Mouse (Mus musculus) hindbrain, embryonic 15.5 days (tissue): ENCODE measurements around the gene Rap1gap. TPM values are rescaled to one million over a fixed set of nuclear protein-coding genes. Genes with fewer than 3 reads are reported as not detected.
A peak's percentile ranks its signal among the peaks of the same experiment; 100 is the strongest.

Source experiments
- ATAC-seq: fragments of 200-750 bp; cut with Nextera tagmentation; 2 replicates; pipeline ENCODE4 v1.8.0; 2017; ENCODE audit warnings: low read depth, moderate number of reproducible peaks, moderate TSS enrichment; ENCODE audit not compliant: low FRiP score
- H3K27ac ChIP-seq: fragments of 300-500 bp; sonication (generic); replicated peaks from 2 replicates; pipeline ENCODE4 v1.5.1; 2015; ENCODE audit warnings: mild to moderate bottlenecking, inconsistent platforms
- H3K27me3 ChIP-seq: fragments of 300-500 bp; sonication (generic); 2 replicates; pipeline ENCODE4 v1.6.1; 2015; ENCODE audit warnings: control low read depth, inconsistent platforms
- H3K36me3 ChIP-seq: fragments of 300-500 bp; sonication (generic); 2 replicates; pipeline ENCODE4 v1.6.1; 2015; ENCODE audit warnings: control low read depth, inconsistent platforms
- H3K4me1 ChIP-seq: fragments of 300-500 bp; sonication (generic); replicated peaks from 2 replicates; pipeline ENCODE4 v1.6.1; 2015; ENCODE audit warnings: control low read depth, inconsistent platforms
- H3K4me2 ChIP-seq: fragments of 300-500 bp; sonication (generic); 2 replicates; pipeline ENCODE4 v1.6.1; 2015; ENCODE audit warnings: moderate library complexity, mild to moderate bottlenecking, inconsistent platforms
- H3K4me3 ChIP-seq: fragments of 300-500 bp; sonication (generic); 2 replicates; pipeline ENCODE4 v1.5.1; 2015; ENCODE audit warnings: mild to moderate bottlenecking, inconsistent platforms
- H3K9ac ChIP-seq: fragments of 300-500 bp; sonication (generic); 2 replicates; pipeline ENCODE4 v1.6.1; 2015; ENCODE audit warnings: inconsistent platforms
- H3K9me3 ChIP-seq: fragments of 300-500 bp; sonication (generic); 2 replicates; pipeline ENCODE4 v1.6.1; 2016; ENCODE audit warnings: control low read depth, inconsistent platforms
- WGBS: fragments of 180-500 bp; shearing (Covaris S2); methylation state at CpG from one replicate; pipeline ENCODE4 v1.1.7; 2015; 5-methylcytosine and 5-hydroxymethylcytosine counted together
- polyA plus RNA-seq: library from polyadenylated mRNA; unstranded; fragments of >200 nt; fragmentation: Nextera tagmentation; extraction: Ambion mirVana; gene quantifications from 2 replicates; pipeline ENCODE4 v1.2.1, GENCODE M21; 2015

Gene Rap1gap
- polyA plus RNA-seq, 1 experiment from 2014 or later: 99.6 TPM

DNA sequence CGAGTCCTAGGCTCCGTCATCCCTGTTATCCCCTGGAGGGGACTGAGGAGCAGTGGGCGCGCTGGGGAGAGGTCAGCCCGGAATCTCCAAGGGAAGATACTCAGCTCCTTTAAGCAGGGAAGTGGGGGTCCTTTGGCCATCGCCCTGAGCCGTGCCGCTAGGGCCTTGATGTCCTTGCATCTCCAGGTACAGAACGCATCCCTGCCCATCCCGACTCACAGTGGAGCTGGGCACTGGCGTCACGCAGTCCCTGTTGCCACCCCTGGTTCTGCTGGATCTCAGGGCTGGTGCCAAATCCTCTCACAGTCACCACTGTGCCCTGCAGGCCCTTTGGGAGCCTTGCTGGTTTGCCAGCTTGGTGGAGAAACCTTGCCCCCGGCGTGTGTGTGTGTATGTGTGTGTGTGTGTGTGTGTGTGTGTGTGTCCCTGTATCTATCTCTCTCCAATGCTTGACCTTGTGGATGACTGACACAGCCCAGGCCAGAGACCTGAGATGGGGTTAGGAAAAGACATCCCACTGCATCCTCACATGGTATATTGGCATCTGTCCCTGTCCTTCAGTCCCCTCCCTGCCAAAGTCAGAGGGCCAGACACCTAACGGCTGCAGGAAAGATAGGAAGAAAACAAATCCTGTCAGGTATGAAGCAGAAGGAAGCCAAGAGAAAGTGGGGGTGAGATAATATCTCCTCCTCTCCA is 602 bp downstream of the Rap1gap start:
- peak overlapping the region; percentile 91 for H3K9ac ChIP-seq
- peak overlapping the region; percentile 69 for H3K4me2 ChIP-seq
- H3K4me1 ChIP-seq: peaks cover 62% of the 10 kb centered on the region
- H3K9me3 ChIP-seq: no peaks in the 10 kb centered on the region
- H3K27me3 ChIP-seq: no peaks in the 10 kb centered on the region
- H3K36me3 ChIP-seq: no peaks in the 10 kb centered on the region
- 8% methylated on average over 13 of the region's 15 CpGs for WGBS
- peak overlapping the region; percentile 83 for H3K4me3 ChIP-seq
- peak overlapping the region; percentile 82 for H3K27ac ChIP-seq
- peak; percentile 51 for ATAC-seq

DNA sequence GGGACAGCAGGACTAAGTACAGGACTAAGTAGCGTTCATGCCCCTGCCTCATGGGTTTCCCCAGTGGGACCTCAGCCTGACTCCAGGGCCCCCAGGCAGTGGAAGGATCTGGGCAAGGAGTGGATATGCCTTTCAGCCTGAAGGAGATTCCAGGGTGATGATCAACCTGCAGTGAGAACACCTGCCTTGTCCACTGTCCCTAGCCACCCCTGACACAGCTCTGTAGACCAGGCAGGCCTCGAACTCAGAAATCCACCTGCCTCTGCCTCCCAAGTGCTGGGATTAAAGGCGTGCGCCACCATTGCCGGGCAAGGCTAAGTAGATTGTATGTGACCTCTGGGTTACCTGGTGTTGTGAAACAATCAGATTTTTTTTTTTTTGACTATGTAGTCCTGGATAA is 1.3 kb downstream of the Rap1gap start:
- Histone ChIP-seq H3K9ac (peak overlapping the region; percentile 91; the same call in 1 of the 2 replicates), H3K4me1 (peaks cover 55% of the 10 kb centered on the region), H3K27ac (no peak overlapping the region), H3K4me2 (peak overlapping the region; percentile 69), H3K27me3 (no peaks in the 10 kb centered on the region), H3K4me3 (peak overlapping the region; percentile 83), H3K36me3 (no peaks in the 10 kb centered on the region), H3K9me3 (no peaks in the 10 kb centered on the region)
- 89% methylated on average over 5 of the region's 5 CpGs for WGBS
- ATAC-seq: no peak

DNA sequence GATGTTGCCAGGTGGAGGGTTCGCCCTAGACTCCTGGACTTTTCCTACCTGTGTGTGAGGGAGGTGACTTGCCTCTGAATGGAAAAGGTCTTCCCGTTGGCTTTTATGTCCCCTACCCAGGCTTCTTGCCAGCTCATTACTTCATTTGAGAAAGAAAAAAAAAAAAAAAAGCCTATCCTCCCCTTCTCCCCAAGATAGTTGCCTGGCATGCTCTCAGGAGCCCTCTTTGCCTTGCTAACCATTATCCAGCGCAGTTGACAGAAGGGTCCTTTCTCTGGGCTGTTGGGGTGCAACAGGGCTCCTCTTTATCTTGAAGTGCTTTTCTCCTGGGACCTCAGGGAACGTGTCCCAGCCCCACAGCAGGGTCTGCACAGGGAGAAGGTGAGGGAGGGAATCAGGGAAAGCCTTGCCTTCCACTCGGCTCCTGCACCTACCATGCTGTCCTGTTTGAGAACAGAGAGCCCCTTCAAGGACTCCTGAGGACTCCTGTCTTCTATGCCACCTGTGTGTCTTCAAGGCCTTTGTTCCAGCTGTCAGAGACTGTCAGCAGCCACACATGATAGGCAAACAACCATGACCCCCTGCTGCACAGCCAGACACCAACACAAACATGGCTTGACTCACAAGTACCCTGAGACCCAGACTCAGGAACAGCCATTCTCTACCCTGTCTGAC is 1.9 kb downstream of the Rap1gap start:
- no peaks in the 10 kb centered on the region for H3K27me3 ChIP-seq
- ATAC-seq: no peak
- no peaks in the 10 kb centered on the region for H3K36me3 ChIP-seq
- peak overlapping the region; percentile 69 for H3K4me2 ChIP-seq
- H3K9ac ChIP-seq: 0 out of 2 replicates have a peak overlapping the region, but pooled peaks have one; percentile 3
- no peak overlapping the region for H3K27ac ChIP-seq
- no peak overlapping the region for H3K4me3 ChIP-seq
- H3K9me3 ChIP-seq: no peaks in the 10 kb centered on the region
- WGBS: 51% methylated on average over 5 of the region's 5 CpGs
- peaks cover 51% of the 10 kb centered on the region for H3K4me1 ChIP-seq

DNA sequence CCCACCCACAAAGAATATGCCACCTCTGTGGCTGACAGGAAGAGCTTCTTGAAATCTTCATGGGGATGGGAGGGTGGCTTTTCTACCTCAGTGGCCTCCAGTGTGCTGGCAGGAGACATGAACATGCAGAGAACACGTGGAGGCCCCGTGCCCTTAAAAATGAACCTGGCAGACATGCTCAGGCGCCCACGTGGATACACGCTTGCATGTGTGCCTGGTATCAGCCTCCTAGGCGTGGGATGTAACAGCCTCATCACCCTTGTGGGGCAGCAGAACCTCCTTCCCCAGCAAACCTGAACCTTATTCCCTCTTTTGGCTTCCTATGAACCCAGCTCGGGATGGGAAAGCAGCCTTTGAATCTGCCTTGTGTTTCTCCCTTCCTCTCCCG is 2.4 kb downstream of the Rap1gap start:
- ATAC-seq: no peak
- WGBS: 64% methylated on average over 8 of the region's 8 CpGs
- no peak overlapping the region for H3K4me3 ChIP-seq
- H3K9ac ChIP-seq: no peak overlapping the region
- no peaks in the 10 kb centered on the region for H3K27me3 ChIP-seq
- no peaks in the 10 kb centered on the region for H3K9me3 ChIP-seq
- H3K4me2 ChIP-seq: peak overlapping the region; percentile 69
- H3K36me3 ChIP-seq: no peaks in the 10 kb centered on the region
- H3K27ac ChIP-seq: peak overlapping the region; percentile 44; the same call in 1 of the 2 replicates
- H3K4me1 ChIP-seq: peaks cover 47% of the 10 kb centered on the region

DNA sequence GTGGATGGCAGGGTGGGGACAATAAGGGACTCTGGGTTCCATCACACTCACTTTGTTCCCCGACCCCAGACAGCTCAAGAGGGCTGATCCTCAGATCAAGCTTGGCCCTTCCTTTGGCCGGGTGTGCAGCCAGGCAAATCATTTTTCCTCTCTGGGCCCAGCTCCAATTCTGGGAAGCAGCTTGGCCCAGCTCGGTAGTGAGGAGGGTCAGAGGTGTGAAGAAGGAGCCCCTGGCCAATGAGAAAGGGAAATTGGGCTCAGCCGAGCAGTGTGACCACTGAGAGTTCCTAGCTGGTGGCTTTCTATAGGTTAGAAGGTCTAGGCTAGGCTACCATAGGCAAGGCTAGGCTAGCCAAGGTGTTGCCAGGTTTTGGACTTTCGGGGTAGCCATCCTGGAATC is 3.2 kb downstream of the Rap1gap start:
- H3K27ac ChIP-seq: peak overlapping the region; percentile 44; the same call in 1 of the 2 replicates
- no peaks in the 10 kb centered on the region for H3K9me3 ChIP-seq
- H3K4me3 ChIP-seq: no peak overlapping the region
- no peaks in the 10 kb centered on the region for H3K27me3 ChIP-seq
- WGBS: 45% methylated on average over 5 of the region's 5 CpGs
- peak overlapping the region; percentile 69 for H3K4me2 ChIP-seq
- ATAC-seq: no peak
- no peak overlapping the region for H3K9ac ChIP-seq
- no peaks in the 10 kb centered on the region for H3K36me3 ChIP-seq
- peaks cover 47% of the 10 kb centered on the region for H3K4me1 ChIP-seq

DNA sequence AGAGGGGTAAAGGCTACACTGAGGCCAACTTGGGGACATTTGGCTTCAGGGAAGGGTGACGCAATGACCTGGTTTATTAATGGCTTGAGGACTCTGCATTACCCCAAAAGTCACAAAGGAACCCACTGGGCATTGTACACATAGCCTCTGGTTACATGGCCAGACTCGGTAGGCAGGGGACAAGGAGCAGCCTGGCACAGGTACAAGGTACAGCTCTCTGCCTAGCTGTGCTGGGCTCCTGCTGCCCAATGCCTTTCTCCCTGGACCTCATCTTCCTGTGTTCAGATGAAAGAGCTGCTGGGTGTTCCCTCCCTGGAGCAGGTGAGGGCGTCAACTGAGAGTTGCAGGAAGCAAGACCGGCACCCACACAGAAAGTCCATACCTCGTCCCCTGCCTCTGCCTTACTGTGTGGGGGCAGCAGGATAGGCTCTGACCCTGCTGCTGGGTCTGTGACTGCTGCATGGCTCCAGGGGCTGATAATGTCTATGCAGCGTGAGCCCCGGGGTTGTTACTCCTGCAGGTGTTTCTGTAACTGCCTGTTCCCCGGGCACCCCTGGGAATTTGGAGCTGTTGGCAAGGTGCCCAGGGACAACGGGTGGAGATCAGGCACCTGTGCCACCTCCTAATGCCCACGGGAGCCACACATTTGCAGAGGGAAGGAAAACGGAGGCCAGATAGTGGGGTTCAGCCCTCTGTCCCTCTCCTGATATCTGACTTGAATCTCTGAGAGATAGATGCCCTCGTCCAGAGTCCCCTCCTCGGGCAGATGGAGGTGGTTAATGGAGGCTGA is 7.4 kb downstream of the Rap1gap start:
- no peaks in the 10 kb centered on the region for H3K36me3 ChIP-seq
- 73% methylated on average over 13 of the region's 13 CpGs for WGBS
- peaks cover 29% of the 10 kb centered on the region for H3K4me1 ChIP-seq
- ATAC-seq: no peak
- no peak overlapping the region for H3K4me3 ChIP-seq
- H3K9me3 ChIP-seq: no peaks in the 10 kb centered on the region
- H3K27me3 ChIP-seq: no peaks in the 10 kb centered on the region
- no peak overlapping the region for H3K9ac ChIP-seq
- no peak overlapping the region for H3K27ac ChIP-seq
- H3K4me2 ChIP-seq: no peak overlapping the region

DNA sequence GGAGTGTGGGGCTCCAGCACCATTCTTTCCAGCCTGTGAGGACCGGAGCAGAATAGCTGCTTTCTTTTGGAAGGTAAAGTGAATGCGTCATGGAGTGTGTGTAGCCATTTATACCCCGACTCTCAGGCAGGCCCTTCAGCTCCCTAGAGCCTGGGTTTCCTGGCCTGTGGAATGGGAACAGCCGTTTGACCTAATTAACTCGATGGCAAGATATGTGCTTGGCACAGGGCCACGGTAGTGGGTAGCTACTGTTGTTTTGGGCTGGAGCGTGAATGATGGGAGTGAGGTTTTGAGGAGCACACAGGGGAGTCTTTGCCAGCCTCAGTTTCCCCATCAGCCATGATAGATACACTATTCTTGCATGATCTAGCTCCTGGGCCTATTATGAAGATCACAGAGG is 11.0 kb downstream of the Rap1gap start:
- Histone ChIP-seq H3K9ac (no peak overlapping the region), H3K36me3 (no peaks in the 10 kb centered on the region), H3K9me3 (no peaks in the 10 kb centered on the region), H3K4me1 (peaks cover 30% of the 10 kb centered on the region), H3K4me2 (no peak overlapping the region), H3K27me3 (no peaks in the 10 kb centered on the region; the same call in 1 of the 2 replicates), H3K27ac (no peak overlapping the region), H3K4me3 (no peak overlapping the region)
- no peak for ATAC-seq
- WGBS: 42% methylated on average over 7 of the region's 7 CpGs

DNA sequence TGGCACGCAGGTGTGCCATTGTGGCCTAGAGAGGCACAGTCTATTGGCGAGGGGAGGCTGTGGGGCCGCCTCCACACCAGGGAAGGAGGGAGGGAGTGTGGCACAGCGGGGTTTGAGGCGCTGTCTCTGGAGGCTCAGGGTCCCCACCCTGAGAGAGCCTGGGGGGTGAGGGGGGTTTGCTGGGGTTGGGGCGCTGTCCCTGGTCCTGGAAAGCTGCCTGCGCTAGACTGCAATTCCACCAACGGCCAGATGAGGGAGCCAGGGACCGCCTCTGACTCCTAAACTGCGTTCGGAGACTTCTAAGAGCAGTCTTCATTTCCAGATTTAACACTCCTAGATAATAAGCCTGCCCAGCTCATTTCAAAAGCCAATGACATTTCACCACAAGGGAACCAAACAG is 11.5 kb downstream of the Rap1gap start:
- WGBS: 8% methylated on average over 11 of the region's 11 CpGs
- Histone ChIP-seq H3K4me2 (no peak overlapping the region), H3K27me3 (no peaks in the 10 kb centered on the region; the same call in 1 of the 2 replicates), H3K4me3 (no peak overlapping the region), H3K27ac (no peak overlapping the region), H3K4me1 (peaks cover 35% of the 10 kb centered on the region), H3K9ac (no peak overlapping the region), H3K36me3 (no peaks in the 10 kb centered on the region), H3K9me3 (no peaks in the 10 kb centered on the region)
- no peak for ATAC-seq

DNA sequence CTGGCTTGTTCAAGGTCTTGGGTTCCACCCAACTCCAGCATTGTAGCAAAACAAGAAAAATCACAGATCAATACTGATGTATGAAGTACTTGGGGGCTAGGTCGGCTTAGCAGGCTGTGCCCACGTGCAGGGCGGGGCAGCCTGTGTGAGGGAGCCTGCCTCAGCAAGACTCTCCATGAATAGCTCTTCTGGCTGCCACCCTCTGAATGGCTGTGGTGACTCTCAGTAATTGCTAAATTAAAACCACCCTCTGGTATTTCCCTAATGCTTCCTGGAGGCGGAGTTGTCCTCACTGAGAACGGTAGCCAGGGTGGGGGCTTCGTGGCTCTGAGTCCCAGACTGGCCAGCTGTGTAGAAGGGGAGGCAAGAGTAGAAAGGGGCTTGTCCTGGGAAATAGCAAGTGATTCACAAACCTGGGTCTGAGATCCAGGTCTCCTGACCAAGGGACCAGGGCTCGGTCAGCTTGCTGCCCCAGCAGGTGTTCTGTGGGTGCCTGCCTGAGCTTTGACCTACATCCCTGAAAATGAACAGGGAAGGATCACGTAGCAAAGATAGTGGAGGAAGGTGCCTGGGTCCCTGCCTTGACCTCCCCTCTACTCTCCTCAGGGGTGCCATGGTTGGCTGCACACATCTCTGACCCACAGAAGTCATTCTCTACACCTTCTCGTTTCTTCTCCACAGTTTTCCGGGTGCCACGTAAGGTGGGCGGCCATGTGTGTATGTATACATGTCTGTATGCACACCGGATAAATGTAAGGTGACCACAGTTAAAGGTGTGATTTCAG is 12.4 kb downstream of the Rap1gap start:
- no peak for ATAC-seq
- 69% methylated on average over 13 of the region's 13 CpGs for WGBS
- H3K27ac ChIP-seq: no peak overlapping the region
- H3K4me1 ChIP-seq: peaks cover 43% of the 10 kb centered on the region
- no peak overlapping the region for H3K9ac ChIP-seq
- no peak overlapping the region for H3K4me2 ChIP-seq
- H3K9me3 ChIP-seq: no peaks in the 10 kb centered on the region
- no peak overlapping the region for H3K4me3 ChIP-seq
- H3K27me3 ChIP-seq: no peaks in the 10 kb centered on the region; the same call in 1 of the 2 replicates
- no peaks in the 10 kb centered on the region for H3K36me3 ChIP-seq

DNA sequence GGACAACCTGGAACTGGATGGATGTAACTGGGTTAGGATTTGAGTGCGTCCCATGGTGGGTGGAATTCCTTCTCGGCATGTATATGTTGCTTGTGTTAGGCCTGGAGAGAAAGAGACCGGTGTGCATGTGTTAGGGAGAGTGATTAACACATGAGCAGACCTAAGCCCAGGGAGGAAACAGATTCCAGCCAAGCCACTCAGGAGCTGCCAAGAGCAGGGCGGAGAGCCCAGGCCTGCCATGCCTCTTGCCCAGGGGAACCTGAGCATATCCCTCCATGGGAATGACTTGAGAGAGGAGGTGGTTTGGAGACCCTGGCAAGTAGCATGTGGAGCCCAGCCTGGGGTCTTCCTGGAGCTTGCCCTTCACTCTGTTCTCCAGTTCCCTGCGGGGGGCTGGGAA is 13.4 kb downstream of the Rap1gap start:
- no peak for ATAC-seq
- no peak overlapping the region for H3K4me2 ChIP-seq
- WGBS: 82% methylated on average over 5 of the region's 5 CpGs
- no peak overlapping the region for H3K27ac ChIP-seq
- no peaks in the 10 kb centered on the region; the same call in 1 of the 2 replicates for H3K27me3 ChIP-seq
- no peaks in the 10 kb centered on the region for H3K9me3 ChIP-seq
- H3K36me3 ChIP-seq: no peaks in the 10 kb centered on the region
- H3K4me3 ChIP-seq: no peak overlapping the region
- peaks cover 48% of the 10 kb centered on the region for H3K4me1 ChIP-seq
- H3K9ac ChIP-seq: no peak overlapping the region

DNA sequence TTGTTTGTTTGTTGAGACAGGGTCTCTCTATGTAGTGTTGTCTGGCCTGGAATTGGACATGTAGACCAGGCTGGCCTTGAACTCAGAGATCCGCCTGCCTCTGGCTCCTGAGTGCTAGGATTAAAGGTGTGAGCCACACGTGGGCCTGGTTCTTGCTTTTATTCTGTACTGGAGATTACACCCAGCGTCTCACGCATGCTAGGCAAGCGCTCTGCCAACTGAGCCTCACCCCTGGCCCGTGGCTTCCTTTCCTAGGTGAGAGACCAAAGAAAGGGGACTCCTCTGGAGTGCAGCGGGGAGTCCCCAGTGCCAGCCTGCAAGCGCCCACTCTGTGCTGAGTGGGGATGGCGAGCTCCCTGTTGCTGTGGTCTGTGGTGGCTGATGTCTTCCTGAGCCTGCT is 14.0 kb downstream of the Rap1gap start:
- H3K4me3 ChIP-seq: no peak overlapping the region
- no peaks in the 10 kb centered on the region; the same call in 1 of the 2 replicates for H3K27me3 ChIP-seq
- no peak for ATAC-seq
- no peaks in the 10 kb centered on the region for H3K9me3 ChIP-seq
- no peaks in the 10 kb centered on the region for H3K36me3 ChIP-seq
- 83% methylated on average over 9 of the region's 9 CpGs for WGBS
- peaks cover 52% of the 10 kb centered on the region for H3K4me1 ChIP-seq
- H3K4me2 ChIP-seq: no peak overlapping the region
- no peak overlapping the region for H3K27ac ChIP-seq
- no peak overlapping the region for H3K9ac ChIP-seq
